ENCODE assay signal across 15 mouse cellular contexts in genomic region chr2:108083911-108084310, GRCm38 (mm10).
"Had no signal": no experiment of that assay in that cellular context is flagged by ENCODE, and none has a peak within 500 bp of the region (broad histone marks: within the 10 kb centered on the region; RNA-seq: fewer than 3 reads in every experiment).

No protein-coding gene starts in this region.

- H3K27ac ChIP-seq: limb, embryonic 12.5 days; limb, embryonic 15.5 days; liver, embryonic 14.5 days; macrophage; midbrain, embryonic 13.5 days; stomach, postnatal 0 days had no signal

- DNase-seq: kidney, adult 18-20 months; kidney, adult 9 months; kidney, postnatal 14 days; kidney, postnatal 4 days; left cerebral cortex, postnatal 4 days; liver, postnatal 0 days; lung, embryonic 14.5 days; right cerebral cortex, postnatal 4 days; thymus, postnatal 36 days had no signal

- H3K4me3 ChIP-seq: limb, embryonic 12.5 days; limb, embryonic 15.5 days; midbrain, embryonic 13.5 days had no signal
